Mouse (Mus musculus) ES-E14 (cell line): ENCODE data around the gene Slc23a3. TPM values are rescaled to one million over a fixed set of nuclear protein-coding genes. Genes with fewer than 3 reads are reported as not detected.

Experiments
- DNase-seq: peaks from one replicate; pipeline ENCODE4 v3.0.0-alpha.2; 2013; ENCODE audit warnings: low read depth, low spot score
- H3K27ac ChIP-seq: 2 replicates; pipeline ENCODE4 v1.5.1; 2012; ENCODE audit warnings: low read depth, mild to moderate bottlenecking, low read length, moderate library complexity, mixed read lengths; ENCODE audit not compliant: poor library complexity, insufficient read depth, severe bottlenecking
- H3K36me3 ChIP-seq: 2 replicates; pipeline ENCODE4 v1.6.1; 2012; ENCODE audit warnings: mild to moderate bottlenecking, low read length, moderate library complexity, mixed read lengths; ENCODE audit not compliant: control insufficient read depth, poor library complexity, insufficient read depth, severe bottlenecking
- H3K4me1 ChIP-seq, 2 experiments: fragments of 150-350 bp in 1 of 2; sonication (generic) in 1 of 2; 2 replicates each; pipeline ENCODE4 v1.6.1; 2012; ENCODE audit warnings: low read length in 2 of 2, mild to moderate bottlenecking in 1 of 2, mixed read lengths in 1 of 2; ENCODE audit not compliant: control insufficient read depth in 2 of 2, insufficient read depth in 2 of 2, poor library complexity in 1 of 2
- H3K4me3 ChIP-seq, 2 experiments: fragments of 150-350 bp in 1 of 2; sonication (generic) in 1 of 2; 2 replicates each; pipeline ENCODE4 v1.5.1; 2012; ENCODE audit warnings: low read length in 2 of 2, low read depth in 1 of 2, mild to moderate bottlenecking in 1 of 2, mixed read lengths in 1 of 2; ENCODE audit not compliant: insufficient read depth in 1 of 2, poor library complexity in 1 of 2, severe bottlenecking in 1 of 2
- H3K9ac ChIP-seq: 2 replicates; pipeline ENCODE4 v1.6.1; 2012; ENCODE audit warnings: low read depth, mild to moderate bottlenecking, low read length, mixed read lengths; ENCODE audit not compliant: poor library complexity, insufficient read depth, severe bottlenecking
- H3K9me3 ChIP-seq: fragments of 150-350 bp; sonication (generic); 2 replicates; pipeline ENCODE4 v1.6.1; 2012; ENCODE audit warnings: low read depth, mild to moderate bottlenecking, low read length; ENCODE audit not compliant: control insufficient read depth, insufficient read depth
- CHD2 ChIP-seq: IDR thresholded peaks from 2 replicates; pipeline ENCODE4 v1.6.1; 2014; ENCODE audit warnings: mild to moderate bottlenecking, low read depth, low read length, inconsistent platforms
- HCFC1 ChIP-seq: IDR thresholded peaks from 2 replicates; pipeline ENCODE4 v1.6.1; 2012; ENCODE audit warnings: low read length, inconsistent platforms, borderline replicate concordance; ENCODE audit not compliant: insufficient read depth
- MAFK ChIP-seq: IDR thresholded peaks from 2 replicates; pipeline ENCODE4 v1.6.1; 2014; ENCODE audit warnings: mild to moderate bottlenecking, low read depth, low read length, inconsistent platforms; ENCODE audit not compliant: insufficient read depth
- ZC3H11A ChIP-seq: IDR thresholded peaks from 2 replicates; pipeline ENCODE4 v1.6.1; 2012; ENCODE audit warnings: low read depth, mild to moderate bottlenecking, inconsistent platforms, low read length, borderline replicate concordance
- ZNF384 ChIP-seq: IDR thresholded peaks from 2 replicates; pipeline ENCODE4 v1.6.1; 2012; ENCODE audit warnings: low read depth, low read length, inconsistent platforms
- in situ Hi-C, 2 experiments: fragments of 600-800 bp; cut with MboI; formaldehyde crosslinking; loops; one replicate each; pipeline ENCODE4 v1.15.1; 2025; ENCODE audit warnings: low sequenced_read_pairs in 2 of 2, inconsistent platforms in 1 of 2; ENCODE audit not compliant: unreplicated experiment in 2 of 2
- total RNA-seq: library from RNA; depleted of rRNA; stranded (reverse); fragments of 300-350 nt; gene quantifications from 2 replicates; pipeline ENCODE4 v1.2.3, GENCODE M21; 2012

Gene Slc23a3
- total RNA-seq, 1 experiment = 0.31 TPM

DNA sequence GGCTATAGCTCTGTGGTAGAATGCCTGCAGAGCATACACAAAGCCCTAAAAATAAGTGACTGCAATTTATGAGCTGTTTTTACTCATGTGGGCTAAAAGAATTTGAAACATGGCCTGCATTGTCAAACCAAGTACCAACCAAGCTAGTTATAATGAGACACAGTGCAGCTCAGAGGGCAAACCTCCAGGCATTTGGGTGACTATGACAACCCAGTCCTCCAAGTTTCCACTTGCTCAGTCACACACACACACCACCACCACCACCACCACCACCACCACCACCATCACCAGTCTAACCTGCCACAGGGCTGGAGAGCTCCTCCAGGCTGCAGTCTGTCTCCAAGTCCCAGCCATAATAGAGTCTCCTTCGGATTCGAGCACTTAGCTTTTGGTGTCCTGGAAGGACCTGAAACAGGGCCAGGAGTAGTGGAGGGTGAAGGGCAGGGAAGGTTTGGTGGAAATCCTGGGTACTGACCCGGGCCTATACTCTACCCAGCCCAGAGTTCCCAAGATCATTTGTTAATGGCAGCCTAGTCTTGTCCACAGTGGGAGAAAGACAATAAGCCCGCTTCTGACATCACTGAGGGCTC is 7.0 kb upstream of the Slc23a3 start:
- H3K4me3 ChIP-seq = peak overlapping the region in 1 of 2 experiments; percentile 52; a peak in 3 of 4 replicates
- H3K27ac ChIP-seq = no peak overlapping the region
- H3K9ac ChIP-seq = peak overlapping the region; percentile 82; the same call in 1 of the 2 replicates
- H3K36me3 ChIP-seq = peaks cover 17% of the 10 kb centered on the region; the same call in 1 of the 2 replicates
- DNase-seq = no peak
- no peaks in the 10 kb centered on the region; a peak in 1 of 4 replicates for H3K4me1 ChIP-seq
- in situ Hi-C loops = no loop called here
- H3K9me3 ChIP-seq = no peaks in the 10 kb centered on the region
- TF ChIP-seq HCFC1 = no peak
- TF ChIP-seq ZNF384 = no peak
- no peak for TF ChIP-seq MAFK
- no peak for TF ChIP-seq ZC3H11A
- TF ChIP-seq CHD2 = no peak

GRCm38 (mm10) chr1:75138448-75138847 is 4.8 kb upstream of the Slc23a3 start:
- Histone ChIP-seq H3K9me3 (no peaks in the 10 kb centered on the region), H3K36me3 (peaks cover 9% of the 10 kb centered on the region; the same call in 1 of the 2 replicates), H3K4me3 (no peak overlapping the region), H3K9ac (no peak overlapping the region), H3K4me1 (no peaks in the 10 kb centered on the region; a peak in 1 of 4 replicates), H3K27ac (no peak overlapping the region)
- TF ChIP-seq ZC3H11A = no peak
- TF ChIP-seq ZNF384 = no peak
- no peak for TF ChIP-seq HCFC1
- no peak for TF ChIP-seq CHD2
- TF ChIP-seq MAFK = no peak
- DNase-seq = no peak
- in situ Hi-C loops = no loop called here

DNA sequence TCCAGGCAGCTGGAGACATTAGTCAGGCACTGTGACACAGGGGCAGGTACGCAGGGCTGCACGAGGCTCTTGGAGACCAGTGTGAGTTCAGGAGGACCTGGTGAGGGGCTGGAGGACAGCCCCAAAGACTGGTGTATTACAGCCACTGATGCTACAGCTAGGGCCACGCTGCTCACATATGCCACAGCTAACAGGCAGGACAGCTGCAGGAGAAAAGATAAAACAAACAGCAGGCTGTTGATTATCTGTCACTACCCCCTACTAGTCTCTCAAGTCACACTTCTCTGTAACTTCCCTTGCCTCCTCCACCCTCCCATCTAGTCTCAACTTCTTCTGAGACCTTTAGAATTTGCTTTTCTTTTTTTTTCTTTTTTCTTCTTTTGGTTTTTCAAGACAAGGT is 3.0 kb upstream of the Slc23a3 start:
- H3K27ac ChIP-seq = no peak overlapping the region
- no peak for TF ChIP-seq HCFC1
- TF ChIP-seq MAFK = no peak
- no peak for TF ChIP-seq ZNF384
- no peak for TF ChIP-seq ZC3H11A
- TF ChIP-seq CHD2 = no peak
- peaks cover 9% of the 10 kb centered on the region; the same call in 1 of the 2 replicates for H3K36me3 ChIP-seq
- in situ Hi-C loops = no loop called here
- no peak overlapping the region for H3K9ac ChIP-seq
- H3K4me3 ChIP-seq = no peak overlapping the region
- H3K9me3 ChIP-seq = no peaks in the 10 kb centered on the region
- DNase-seq = no peak
- no peaks in the 10 kb centered on the region; a peak in 1 of 4 replicates for H3K4me1 ChIP-seq

- no peak overlapping the region for H3K27ac ChIP-seq
- no peaks in the 10 kb centered on the region for H3K9me3 ChIP-seq
- H3K36me3 ChIP-seq = peaks cover 9% of the 10 kb centered on the region; the same call in 1 of the 2 replicates
- H3K4me1 ChIP-seq = no peaks in the 10 kb centered on the region; a peak in 1 of 4 replicates
- TF ChIP-seq ZNF384 (no peak), HCFC1 (no peak), MAFK (no peak), CHD2 (no peak), ZC3H11A (no peak)
- no peak overlapping the region for H3K9ac ChIP-seq
- no peak for DNase-seq
- in situ Hi-C loops = no loop called here
- H3K4me3 ChIP-seq = no peak overlapping the region
Observed at GRCm38 (mm10) chr1:75136293-75136692, 2.6 kb upstream of the Slc23a3 start.
